In the genomic region with DNA sequence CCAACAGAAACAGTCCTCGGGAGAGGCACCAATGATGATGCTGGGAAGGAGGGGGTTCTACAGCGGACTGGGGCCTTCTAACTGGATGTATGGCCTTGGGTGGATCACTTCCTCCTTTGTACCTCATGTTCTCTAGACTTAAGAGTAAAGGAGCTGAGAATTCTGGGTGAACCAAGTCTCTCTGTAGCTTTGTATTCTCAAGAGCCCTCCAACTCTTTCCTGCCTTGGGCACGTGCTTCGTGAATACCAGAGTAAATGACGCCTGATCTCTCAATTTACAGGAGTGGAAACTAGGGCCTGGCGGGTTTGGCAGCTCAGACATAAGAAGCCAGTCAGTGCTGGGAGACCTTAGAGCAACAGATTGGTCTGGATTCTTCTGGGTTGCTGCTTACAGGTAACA, we compare ENCODE assay signal across 8 mouse cellular contexts. TPM values are rescaled to one million over a fixed set of nuclear protein-coding genes. Genes with fewer than 3 reads are reported as not detected.
A peak's percentile ranks its signal among the peaks of the same experiment; 100 is the strongest.
DNase-seq lines count a peak whose midpoint lies in the region; ATAC-seq and TF ChIP-seq lines count a peak whose summit lies in the region.

No protein-coding gene starts in this region.

- H3K4me2 ChIP-seq in intestine, postnatal 0 days (replicated peaks; ENCODE audit: low read depth): peak overlapping the region; percentile 66
- peak overlapping the region; percentile 64 for H3K4me2 ChIP-seq in midbrain, postnatal 0 days (ENCODE audit: low read depth, low read length, poor library complexity, severe bottlenecking)

- TF ChIP-seq CTCF in intestine, postnatal 0 days (IDR thresholded peaks at IDR 0.05; ENCODE audit: low read depth): no peak
- TF ChIP-seq CTCF in midbrain, postnatal 0 days (IDR thresholded peaks at IDR 0.05): no peak

- H3K4me1 ChIP-seq in intestine, postnatal 0 days (replicated peaks; ENCODE audit: control insufficient read depth, insufficient read depth, low read length): peaks cover 9% of the 10 kb centered on the region
- H3K4me1 ChIP-seq in midbrain, postnatal 0 days (ENCODE audit: insufficient read depth, low read length): peaks cover 13% of the 10 kb centered on the region

- intact Hi-C loops in left cerebral cortex, postnatal 25 days (cut with DNase I): no loop called here

- DNase-seq in cerebellum, adult 9-11 months: peak; percentile 40
- DNase-seq in B cell, adult 2 months: peak; percentile 40 to 46
- peak; percentile 20 for DNase-seq in embryo, embryonic 11 days
- peak; percentile 9 for DNase-seq in midbrain, postnatal 0 days (ENCODE audit: low spot score)
- DNase-seq in left cerebral cortex, postnatal 25 days (ENCODE audit: low spot score in 2 of 2): no peak
- no peak for DNase-seq in left cerebral cortex, adult 18-20 months (ENCODE audit: low spot score in 2 of 2)

- WGBS in intestine, postnatal 0 days: 21% methylated on average over 6 of the region's 6 CpGs
- WGBS in midbrain, postnatal 0 days: 26% methylated on average over 6 of the region's 6 CpGs

- ATAC-seq in cerebellum, adult (ENCODE audit: insufficient number of reproducible peaks, low FRiP score, low TSS enrichment): no peak
- ATAC-seq in intestine, postnatal 0 days: no peak
- no peak for ATAC-seq in midbrain, postnatal 0 days (ENCODE audit: low FRiP score)

- H3K27ac ChIP-seq in intestine, postnatal 0 days (ENCODE audit: low read depth, low read length): no peak overlapping the region
- H3K27ac ChIP-seq in midbrain, postnatal 0 days (ENCODE audit: low read depth, low read length): peak overlapping the region; percentile 18; the same call in 1 of the 2 replicates

- H3K9ac ChIP-seq in intestine, postnatal 0 days (ENCODE audit: low read depth, low read length): 0 out of 2 replicates have a peak overlapping the region, but pooled peaks have one; percentile 74
- H3K9ac ChIP-seq in midbrain, postnatal 0 days (replicated peaks; ENCODE audit: low read length, poor library complexity, severe bottlenecking): peak overlapping the region; percentile 77

- H3K36me3 ChIP-seq in intestine, postnatal 0 days (ENCODE audit: control insufficient read depth, insufficient read depth): peaks cover 14% of the 10 kb centered on the region; the same call in 1 of the 2 replicates
- H3K36me3 ChIP-seq in midbrain, postnatal 0 days (ENCODE audit: insufficient read depth, low read length): peaks cover 9% of the 10 kb centered on the region

- H3K27me3 ChIP-seq in intestine, postnatal 0 days (replicated peaks; ENCODE audit: control insufficient read depth, insufficient read depth, low read length): no peaks in the 10 kb centered on the region
- H3K27me3 ChIP-seq in midbrain, postnatal 0 days (ENCODE audit: insufficient read depth, low read length): no peaks in the 10 kb centered on the region

- H3K4me3 ChIP-seq in intestine, postnatal 0 days (ENCODE audit: low read depth, low read length): peak overlapping the region; percentile 78
- H3K4me3 ChIP-seq in midbrain, postnatal 0 days (ENCODE audit: low read depth, low read length): peak overlapping the region; percentile 85

- no peaks in the 10 kb centered on the region for H3K9me3 ChIP-seq in intestine, postnatal 0 days (ENCODE audit: control insufficient read depth)
- no peaks in the 10 kb centered on the region for H3K9me3 ChIP-seq in midbrain, postnatal 0 days (ENCODE audit: low read length)

RNA-seq across cellular contexts. Expression of a gene that starts 1.0 kb away (rescaled TPM):
- polyA plus RNA-seq in intestine, postnatal 0 days (2015; fragmentation: Nextera tagmentation; extraction: Ambion mirVana): 25.5 and 27.0 TPM in 2 replicates
- 17.8 and 20.8 TPM in 2 replicates for total RNA-seq in midbrain, postnatal 0 days (2014; rRNA removed)
- polyA plus RNA-seq in midbrain, postnatal 0 days (2015; fragmentation: Nextera tagmentation; extraction: Ambion mirVana): 36.2 and 38.2 TPM in 2 replicates
- 10 to 100 TPM; 19.5 to 20.9 TPM for total RNA-seq in left cerebral cortex, postnatal 25 days (2021)
- 10 to 100 TPM; 21.3 to 22.2 TPM for total RNA-seq in left cerebral cortex, adult 18-20 months (2021)

RNA-seq across cellular contexts. Expression of a gene that starts 1.2 kb away (rescaled TPM):
- 22.0 and 22.4 TPM in 2 replicates for polyA plus RNA-seq in intestine, postnatal 0 days (2015; fragmentation: Nextera tagmentation; extraction: Ambion mirVana)
- 90.0 and 90.2 TPM in 2 replicates for total RNA-seq in midbrain, postnatal 0 days (2014; rRNA removed)
- polyA plus RNA-seq in midbrain, postnatal 0 days (2015; fragmentation: Nextera tagmentation; extraction: Ambion mirVana): 57.2 and 58.7 TPM in 2 replicates
- 10 to 100 TPM; 20.5 to 28.0 TPM for total RNA-seq in left cerebral cortex, postnatal 25 days (2021)
- total RNA-seq in left cerebral cortex, adult 18-20 months (2021): 10 to 100 TPM; 29.4 to 30.8 TPM

RNA-seq across cellular contexts. Expression of a gene that starts 43.4 kb away (rescaled TPM):
- 9.1 and 10.2 TPM in 2 replicates for polyA plus RNA-seq in intestine, postnatal 0 days (2015; fragmentation: Nextera tagmentation; extraction: Ambion mirVana)
- 12.3 and 16.3 TPM in 2 replicates for total RNA-seq in midbrain, postnatal 0 days (2014; rRNA removed)
- polyA plus RNA-seq in midbrain, postnatal 0 days (2015; fragmentation: Nextera tagmentation; extraction: Ambion mirVana): 14.3 and 14.7 TPM in 2 replicates
- total RNA-seq in left cerebral cortex, postnatal 25 days (2021): 10 to 100 TPM; 10.5 to 13.3 TPM
- total RNA-seq in left cerebral cortex, adult 18-20 months (2021): 10 to 100 TPM; 11.5 to 14.9 TPM

RNA-seq across cellular contexts. Expression of a gene that starts 43.4 kb away (rescaled TPM):
- 133 and 139 TPM in 2 replicates for polyA plus RNA-seq in intestine, postnatal 0 days (2015; fragmentation: Nextera tagmentation; extraction: Ambion mirVana)
- total RNA-seq in midbrain, postnatal 0 days (2014; rRNA removed): 38.6 and 53.8 TPM in 2 replicates
- polyA plus RNA-seq in midbrain, postnatal 0 days (2015; fragmentation: Nextera tagmentation; extraction: Ambion mirVana): 169 and 170 TPM in 2 replicates
- 10 to 100 TPM; 35.6 to 45.9 TPM for total RNA-seq in left cerebral cortex, postnatal 25 days (2021)
- 10 to 100 TPM; 34.9 to 40.0 TPM for total RNA-seq in left cerebral cortex, adult 18-20 months (2021)

Comparison
In these comparisons a context has a peak if more than half of its experiments do, and no peak if none do; other contexts are left out.
1. DNase-seq: peak in cerebellum, adult 9-11 months (single experiment), B cell, adult 2 months (2 of 2), embryo, embryonic 11 days (single experiment) and midbrain, postnatal 0 days (single experiment); none in left cerebral cortex, postnatal 25 days (0 of 2) and left cerebral cortex, adult 18-20 months (0 of 2).